Mouse (Mus musculus): ENCODE measurements around the gene Ttc1.
A peak's percentile ranks its signal among the peaks of the same experiment; 100 is the strongest.

Gene Ttc1

DNA sequence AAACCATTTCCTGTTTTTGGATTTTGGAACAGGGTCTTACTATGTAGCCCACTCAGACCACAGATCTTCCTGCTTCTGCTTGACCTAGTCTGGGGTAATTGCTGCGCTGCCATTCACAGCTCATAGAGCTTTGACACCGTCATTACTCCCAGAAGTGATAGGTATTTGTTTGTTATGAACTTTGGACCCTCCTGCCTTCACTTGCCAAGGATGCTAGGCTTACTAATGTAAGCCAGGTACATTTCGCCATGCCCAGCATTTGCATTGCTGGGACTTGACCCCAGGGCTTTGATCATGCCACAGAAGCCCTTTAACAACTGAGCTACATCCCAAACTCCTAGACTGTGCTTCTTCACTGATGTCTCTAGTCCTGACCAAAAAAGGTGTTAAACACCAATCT, 47.5 kb downstream of the Ttc1 start:
- DNase-seq = no peak

DNA sequence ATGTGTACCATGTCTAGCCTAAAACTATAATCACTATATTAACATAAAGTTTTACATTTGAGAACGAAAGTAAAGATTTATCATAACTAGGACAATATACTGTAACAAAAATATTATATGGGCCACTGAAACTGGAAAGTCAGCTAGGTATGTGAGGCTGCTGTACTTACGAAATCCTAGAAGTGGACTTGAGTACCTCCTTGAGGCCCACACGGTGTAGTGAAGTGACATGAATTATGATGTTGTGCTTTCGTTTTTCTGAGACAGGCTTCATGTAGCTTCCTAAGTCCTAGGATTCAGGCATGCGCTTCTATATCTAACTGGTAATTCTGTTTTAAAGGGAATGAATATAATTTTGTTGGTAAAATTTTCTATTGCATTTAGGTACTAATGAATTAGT, 49.2 kb downstream of the Ttc1 start:
- no peak for DNase-seq

DNA sequence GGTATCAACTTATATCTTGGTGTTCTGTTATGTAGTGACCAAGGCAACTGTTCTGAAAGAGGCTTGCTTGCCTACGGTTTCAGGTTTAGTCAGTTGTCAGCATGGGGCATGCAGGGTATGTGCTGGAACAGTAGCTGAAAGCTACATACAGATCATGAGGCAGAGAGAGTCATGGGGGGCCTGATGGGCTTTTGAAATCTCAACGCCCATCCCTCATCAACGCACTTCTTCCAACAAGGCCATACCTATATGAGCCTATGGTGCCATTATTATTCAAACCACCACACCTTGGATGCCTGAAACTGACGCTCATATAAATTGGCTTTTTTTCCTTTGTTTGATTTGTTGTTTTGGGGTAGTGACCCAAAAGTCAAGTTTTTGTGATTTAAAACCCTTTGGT, 51.2 kb downstream of the Ttc1 start:
- DNase-seq = no peak

DNA sequence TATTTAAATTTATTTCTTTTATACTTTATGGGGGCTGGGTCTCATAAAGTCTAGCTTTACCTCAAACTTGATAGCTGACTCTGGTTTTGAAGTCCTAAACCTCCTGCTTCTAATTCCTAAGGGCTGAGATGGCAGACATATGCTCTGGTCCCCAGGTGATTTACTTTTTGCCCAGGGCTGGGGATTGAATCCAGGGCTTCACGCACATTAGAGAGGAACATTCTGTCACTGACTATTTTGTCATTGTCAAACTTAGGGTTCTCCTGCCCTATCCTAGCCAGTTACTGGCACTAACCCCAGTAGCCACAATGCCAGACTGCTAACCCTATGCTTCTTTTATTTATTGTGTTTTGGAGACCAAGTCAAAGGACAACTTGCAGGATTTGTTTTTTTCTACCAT, 59.0 kb downstream of the Ttc1 start:
- peak in 1 of 2 experiments; percentile 33 for DNase-seq

GRCm38 (mm10) chr11:43682415-43683217, 65.2 kb downstream of the Ttc1 start:
- DNase-seq = peak; percentile 69 to 72

DNA sequence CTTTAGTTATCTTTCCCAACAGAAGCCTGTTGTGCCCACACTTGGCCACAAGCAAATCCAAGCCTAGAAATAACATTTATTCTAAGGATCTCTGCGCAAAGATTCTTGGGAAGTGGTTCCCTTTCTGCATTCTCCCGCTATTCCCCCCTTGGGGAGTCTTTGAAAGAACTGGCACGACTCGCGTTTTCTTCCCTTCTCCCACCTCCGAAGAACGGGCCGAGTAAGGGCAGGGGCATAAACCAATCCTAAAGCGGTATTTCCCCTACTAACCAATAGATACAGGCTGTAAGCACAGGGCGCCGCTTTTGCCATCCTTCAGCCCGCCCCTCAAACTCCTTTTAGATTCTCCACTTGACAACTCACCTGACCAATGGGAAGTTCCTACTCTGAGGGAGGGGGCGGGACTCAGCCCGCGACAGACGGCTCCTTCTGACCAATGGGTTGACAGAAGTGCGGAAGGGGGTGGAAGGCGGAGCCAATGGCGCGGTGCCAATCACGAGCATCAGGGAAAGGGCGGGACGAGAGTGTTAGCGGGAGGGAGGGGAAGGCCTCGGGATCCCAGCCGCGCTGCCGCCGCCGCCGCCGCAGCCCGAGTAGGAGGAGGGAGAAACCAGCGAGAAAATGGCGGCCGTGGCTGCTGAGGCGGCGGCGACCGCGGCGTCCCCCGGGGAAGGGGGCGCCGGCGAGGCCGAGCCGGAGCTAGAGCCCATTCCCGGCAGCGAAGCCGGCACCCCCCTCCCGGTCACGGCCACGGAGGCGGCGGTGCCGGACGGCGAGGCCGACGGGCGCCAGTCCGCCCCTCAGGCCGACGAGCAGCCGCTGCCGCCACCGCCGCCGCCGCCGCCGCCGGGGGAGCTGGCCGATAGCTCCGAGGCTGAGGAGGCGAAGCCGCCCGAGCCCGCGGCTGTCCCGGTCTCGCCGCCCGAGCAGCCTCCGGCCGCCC, 66.1 kb downstream of the Ttc1 start, which contains the start of gene Pwwp2a:
TSS of gene Pwwp2a (plus strand) at position 527 of the 943 bp plus-strand sequence.
- peak; percentile 98 to 99 for DNase-seq

Measured in cerebellum, postnatal 36 days (tissue).